Mouse (Mus musculus) frontal cortex, adult 2 months (tissue): ENCODE results near the gene Foxe3. TPM values are rescaled to one million over a fixed set of nuclear protein-coding genes. Genes with fewer than 3 reads are reported as not detected.

Experiments
- DNase-seq, 2 experiments: peaks; one replicate each; pipeline ENCODE4 v3.0.0; 2022; ENCODE audit warnings: low spot score in 1 of 2; ENCODE audit errors: extremely low spot score in 1 of 2
- polyA plus RNA-seq: library from polyadenylated mRNA; depleted of rRNA; stranded (reverse); fragments of >200 nt; gene quantifications from 2 replicates; pipeline ENCODE4 v1.2.3, GENCODE M21; 2012

The Foxe3 gene
- polyA plus RNA-seq, 1 experiment: 0.18 TPM

- DNase-seq: no peak
Observed at GRCm38 (mm10) chr4:114924971-114925916, 569 bp downstream of the Foxe3 start.

GRCm38 (mm10) chr4:114917091-114917490, 8.7 kb downstream of the Foxe3 start:
- DNase-seq: no peak

GRCm38 (mm10) chr4:114916056-114916455, 9.8 kb downstream of the Foxe3 start:
- no peak for DNase-seq

GRCm38 (mm10) chr4:114913594-114913962, 12.2 kb downstream of the Foxe3 start:
- DNase-seq: peak in 1 of 2 experiments; percentile 58

- DNase-seq: no peak
Observed at GRCm38 (mm10) chr4:114912705-114913593, 12.9 kb downstream of the Foxe3 start.

GRCm38 (mm10) chr4:114909602-114910484, 16.0 kb downstream of the Foxe3 start:
- DNase-seq: no peak

- DNase-seq: peak in 1 of 2 experiments; percentile 63
Observed at GRCm38 (mm10) chr4:114908829-114909601, 16.8 kb downstream of the Foxe3 start, which contains the start of gene Foxd2. Gene Foxd2, minus strand, starts transcription at chr4:114908873.

GRCm38 (mm10) chr4:114907951-114908828, 17.6 kb downstream of the Foxe3 start:
- DNase-seq: no peak

GRCm38 (mm10) chr4:114907056-114907917, 18.5 kb downstream of the Foxe3 start:
- DNase-seq: no peak

- no peak for DNase-seq
Observed at GRCm38 (mm10) chr4:114905969-114906680, 19.7 kb downstream of the Foxe3 start.

GRCm38 (mm10) chr4:114905501-114905900, 20.3 kb downstream of the Foxe3 start:
- DNase-seq: no peak

GRCm38 (mm10) chr4:114903422-114903782, 22.4 kb downstream of the Foxe3 start:
- no peak for DNase-seq

GRCm38 (mm10) chr4:114902641-114903421, 23.0 kb downstream of the Foxe3 start:
- no peak for DNase-seq

GRCm38 (mm10) chr4:114901643-114902351, 24.0 kb downstream of the Foxe3 start:
- DNase-seq: no peak

- no peak for DNase-seq
Observed at GRCm38 (mm10) chr4:114900866-114901642, 24.8 kb downstream of the Foxe3 start.
